Mouse (Mus musculus): Measurements from ENCODE around the gene Slc46a1.

Gene Slc46a1

DNA sequence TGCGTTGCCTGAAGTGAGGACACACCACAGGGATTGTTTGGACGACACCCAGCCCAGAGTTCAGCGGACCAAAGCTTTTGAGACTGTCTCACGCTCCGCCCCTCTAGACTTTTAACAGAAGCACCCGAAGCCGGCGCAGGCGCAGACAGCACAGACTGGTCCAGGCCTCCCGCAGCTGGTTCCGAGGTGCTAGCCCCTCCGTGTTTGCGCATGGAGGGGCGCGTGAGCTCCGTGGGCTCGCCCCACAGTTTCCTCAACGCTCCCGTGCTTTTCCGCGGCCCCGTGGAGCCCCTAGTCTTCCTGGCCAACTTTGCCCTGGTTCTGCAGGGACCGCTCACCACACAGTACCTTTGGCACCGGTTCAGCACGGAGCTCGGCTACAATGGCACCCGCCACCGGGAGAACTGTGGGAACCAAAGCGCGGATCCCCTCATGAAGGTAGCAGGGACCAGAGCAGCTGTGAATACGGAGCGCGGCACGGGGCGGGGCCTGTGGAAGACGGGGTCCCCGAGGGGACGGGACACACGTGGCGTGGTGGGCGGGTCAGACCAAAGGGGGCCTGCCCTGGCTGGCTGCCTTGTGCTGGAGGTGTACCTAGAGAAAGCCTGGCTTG is at the start of gene Slc46a1:
Gene Slc46a1 (plus strand): TSS at position 130 of the 613 bp plus-strand sequence.
- peak; percentile 52; the same call in 1 of the 2 replicates for ATAC-seq (ENCODE audit: insufficient number of reproducible peaks, low FRiP score, low TSS enrichment)

DNA sequence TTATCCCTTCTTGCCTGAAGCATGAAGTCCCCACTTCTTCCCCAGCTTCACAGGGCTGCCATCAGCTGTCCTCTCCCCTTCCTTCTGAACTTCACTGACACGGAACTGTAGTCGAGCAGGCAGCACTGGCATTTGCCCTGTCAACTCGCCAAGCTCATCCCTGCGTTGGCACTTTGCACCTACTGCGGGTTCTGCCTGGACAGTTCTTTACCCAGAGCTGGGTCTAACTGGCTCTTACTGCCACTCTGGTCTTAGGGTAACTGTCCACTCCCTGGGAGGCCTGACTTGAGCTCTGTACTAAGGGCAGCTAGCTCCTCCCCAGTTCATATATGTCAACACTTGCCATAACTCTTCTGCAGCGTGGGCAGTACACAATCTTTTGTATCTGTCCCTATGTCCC is 48.6 kb upstream of the Slc46a1 start:
- no peak for ATAC-seq (ENCODE audit: insufficient number of reproducible peaks, low FRiP score, low TSS enrichment)

GRCm38 (mm10) chr11:78420263-78420889 is 45.1 kb upstream of the Slc46a1 start:
- no peak for ATAC-seq (ENCODE audit: insufficient number of reproducible peaks, low FRiP score, low TSS enrichment)

DNA sequence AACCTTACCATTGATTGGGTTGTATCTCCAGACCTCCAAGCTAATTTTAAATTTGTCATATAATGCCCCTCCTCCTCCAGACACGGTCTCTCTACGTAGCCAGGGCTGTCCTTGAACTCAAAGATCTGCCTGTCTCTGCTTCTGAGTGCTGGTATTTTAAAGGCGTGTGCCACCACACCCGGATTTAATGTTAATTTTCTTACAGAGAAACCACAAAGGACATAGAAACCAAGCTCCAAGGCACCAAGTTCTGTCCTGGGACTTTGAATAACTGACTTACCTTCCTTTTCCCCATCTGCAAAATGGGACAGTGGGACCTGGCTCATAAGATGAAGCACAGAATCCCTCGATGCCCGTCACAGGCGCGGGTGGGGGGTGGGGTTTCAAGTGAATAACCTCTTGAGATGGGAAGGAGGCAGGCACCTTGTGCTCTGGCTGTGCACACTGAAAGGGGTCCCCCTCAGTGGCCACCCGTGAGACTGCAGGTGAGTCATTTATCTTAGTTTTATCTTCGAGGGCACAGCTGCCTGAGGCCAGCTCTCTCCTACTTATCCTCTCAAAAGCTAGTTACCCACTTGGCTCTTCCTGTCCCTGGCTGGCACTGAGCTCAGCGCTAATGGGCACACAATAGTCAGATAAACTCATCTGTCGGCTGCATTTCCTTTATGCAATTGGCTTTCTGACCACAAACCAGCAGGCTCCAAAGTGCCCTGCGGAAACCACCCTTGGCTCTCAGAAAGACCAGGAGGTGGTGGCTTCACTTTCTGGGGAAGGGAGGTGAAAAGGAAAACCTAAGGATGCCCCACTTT is 44.1 kb upstream of the Slc46a1 start:
- no peak for ATAC-seq (ENCODE audit: insufficient number of reproducible peaks, low FRiP score, low TSS enrichment)

DNA sequence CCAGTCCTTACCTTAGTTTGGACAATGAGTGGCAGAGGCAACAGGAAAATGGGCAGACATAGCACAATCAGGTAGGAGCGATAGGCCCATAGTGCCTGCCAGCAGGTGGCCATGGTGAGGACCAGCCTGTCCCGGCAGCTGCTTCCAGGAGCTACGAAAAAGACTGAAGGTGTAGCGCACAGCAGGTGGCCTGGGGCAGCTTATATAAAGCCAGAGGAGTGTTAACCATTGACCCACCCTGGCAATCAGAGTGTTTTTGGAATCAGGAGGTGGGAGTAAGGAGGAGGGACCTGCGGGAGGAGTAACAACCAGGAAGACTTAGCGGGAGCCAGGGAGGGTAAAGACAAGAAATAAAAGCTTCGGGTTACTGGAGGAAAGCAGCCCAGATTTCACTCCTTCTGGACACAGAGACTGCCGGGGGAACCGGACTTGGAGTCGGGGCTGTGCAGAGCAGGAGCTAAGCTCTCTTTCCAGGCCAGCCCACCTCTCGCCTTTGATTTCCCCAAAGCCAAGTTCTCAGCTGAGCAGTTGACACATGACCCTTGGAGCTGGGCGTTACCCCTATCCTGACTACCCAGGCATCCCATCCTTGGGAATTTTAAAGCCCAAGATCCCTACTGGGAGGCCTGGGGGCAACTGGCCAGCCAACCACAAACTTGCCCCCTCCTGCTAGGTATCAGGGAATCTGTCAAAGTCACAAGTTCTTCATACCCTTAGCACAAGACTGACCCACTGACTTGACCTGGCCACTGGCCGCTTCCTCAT is 43.3 kb upstream of the Slc46a1 start, which contains the start of gene Slc13a2:
Gene Slc13a2 (minus strand): TSS at position 163 of the 765 bp plus-strand sequence.
- ATAC-seq (ENCODE audit: insufficient number of reproducible peaks, low FRiP score, low TSS enrichment) = no peak

- no peak for ATAC-seq (ENCODE audit: insufficient number of reproducible peaks, low FRiP score, low TSS enrichment)
Observed at GRCm38 (mm10) chr11:78424352-78424751, 41.1 kb upstream of the Slc46a1 start.

GRCm38 (mm10) chr11:78425572-78425971 is 39.9 kb upstream of the Slc46a1 start:
- ATAC-seq (ENCODE audit: insufficient number of reproducible peaks, low FRiP score, low TSS enrichment) = no peak

- no peak for ATAC-seq (ENCODE audit: insufficient number of reproducible peaks, low FRiP score, low TSS enrichment)
Observed at GRCm38 (mm10) chr11:78427655-78428054, 37.8 kb upstream of the Slc46a1 start.

GRCm38 (mm10) chr11:78428309-78428708 is 37.2 kb upstream of the Slc46a1 start:
- ATAC-seq (ENCODE audit: insufficient number of reproducible peaks, low FRiP score, low TSS enrichment) = no peak

- no peak for ATAC-seq (ENCODE audit: insufficient number of reproducible peaks, low FRiP score, low TSS enrichment)
Observed at GRCm38 (mm10) chr11:78430195-78430878, 35.2 kb upstream of the Slc46a1 start.

DNA sequence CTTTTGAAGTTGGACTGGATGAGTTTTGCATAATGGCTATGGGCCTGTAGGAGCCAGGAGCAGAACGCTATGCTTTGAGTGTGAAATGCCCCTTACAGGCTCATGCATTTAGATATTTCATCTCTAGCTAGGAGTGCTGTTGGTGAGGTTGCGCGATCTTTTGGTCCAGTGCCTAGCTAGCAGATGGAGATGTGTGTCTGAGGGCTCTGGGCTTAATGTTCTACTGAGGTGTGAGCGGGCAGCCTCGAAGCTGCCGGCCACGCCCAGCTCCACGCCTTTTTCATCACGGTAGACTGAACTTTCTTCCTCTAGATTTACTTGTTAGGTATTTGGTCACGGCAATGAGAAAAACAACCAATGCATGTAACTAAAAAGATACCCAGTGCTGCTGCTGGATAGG is 34.3 kb upstream of the Slc46a1 start:
- ATAC-seq (ENCODE audit: insufficient number of reproducible peaks, low FRiP score, low TSS enrichment) = no peak

- no peak for ATAC-seq (ENCODE audit: insufficient number of reproducible peaks, low FRiP score, low TSS enrichment)
Observed at GRCm38 (mm10) chr11:78434052-78434451, 31.4 kb upstream of the Slc46a1 start.

- no peak for ATAC-seq (ENCODE audit: insufficient number of reproducible peaks, low FRiP score, low TSS enrichment)
Observed at GRCm38 (mm10) chr11:78435776-78436349, 29.6 kb upstream of the Slc46a1 start.

- no peak for ATAC-seq (ENCODE audit: insufficient number of reproducible peaks, low FRiP score, low TSS enrichment)
Observed at GRCm38 (mm10) chr11:78437182-78437581, 28.3 kb upstream of the Slc46a1 start.

DNA sequence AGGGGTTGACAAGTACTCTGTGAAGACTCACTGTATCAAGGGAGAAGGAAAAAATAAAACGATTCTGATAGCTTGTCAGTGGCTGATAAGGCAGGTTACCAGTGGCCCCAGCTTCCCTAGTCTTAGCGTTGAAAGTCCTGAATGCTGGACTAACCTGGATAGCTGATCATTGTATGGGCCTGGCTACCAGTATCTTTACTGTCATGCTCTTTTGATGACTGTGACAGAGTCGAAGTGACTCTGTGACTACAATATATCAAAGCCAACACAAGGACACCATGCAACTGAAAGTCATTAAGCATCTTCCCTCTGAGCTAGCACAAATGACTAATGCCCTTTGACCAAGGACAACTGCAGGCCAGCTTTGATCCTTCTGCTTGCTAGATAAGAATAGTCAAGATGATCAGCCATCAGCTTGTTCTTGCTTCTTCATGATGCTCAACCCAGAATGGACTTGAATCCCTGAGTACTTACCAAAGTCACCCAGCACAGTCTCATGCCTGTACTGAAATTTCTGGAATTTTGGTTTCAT is 27.0 kb upstream of the Slc46a1 start:
- ATAC-seq (ENCODE audit: insufficient number of reproducible peaks, low FRiP score, low TSS enrichment) = no peak

GRCm38 (mm10) chr11:78443115-78443514 is 22.4 kb upstream of the Slc46a1 start:
- ATAC-seq (ENCODE audit: insufficient number of reproducible peaks, low FRiP score, low TSS enrichment) = no peak

DNA sequence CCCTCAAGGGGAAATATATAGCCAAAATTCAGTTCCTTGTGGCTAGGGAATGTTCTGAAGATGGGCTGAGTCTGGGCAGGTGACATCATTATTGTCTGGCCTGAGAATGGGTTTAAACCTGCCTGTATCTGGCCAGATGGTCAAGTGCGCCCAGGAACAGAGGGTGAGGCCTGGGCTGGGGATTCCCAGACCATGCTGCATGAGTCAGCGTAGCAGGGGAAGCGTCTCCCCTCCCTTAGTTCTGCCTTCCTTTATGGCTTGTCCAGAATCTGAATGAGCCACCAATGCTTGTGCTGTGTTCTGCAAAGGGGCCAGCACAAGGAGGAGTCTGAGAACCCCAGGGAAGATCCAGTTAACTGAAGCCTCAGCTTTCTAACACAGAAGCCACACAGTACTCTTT is 18.3 kb upstream of the Slc46a1 start:
- ATAC-seq (ENCODE audit: insufficient number of reproducible peaks, low FRiP score, low TSS enrichment) = no peak

GRCm38 (mm10) chr11:78448242-78448641 is 17.3 kb upstream of the Slc46a1 start:
- ATAC-seq (ENCODE audit: insufficient number of reproducible peaks, low FRiP score, low TSS enrichment) = no peak

GRCm38 (mm10) chr11:78450337-78450736 is 15.2 kb upstream of the Slc46a1 start:
- no peak for ATAC-seq (ENCODE audit: insufficient number of reproducible peaks, low FRiP score, low TSS enrichment)

Measured in cerebellum, adult (tissue).